Mouse (Mus musculus): ENCODE results near the gene Podxl2.

GRCm38 (mm10) chr6:88855636-88856035 lies 19.2 kb downstream of the Podxl2 start:
- TF ChIP-seq POLR2A (IDR thresholded peaks at IDR 0.05; ENCODE audit: insufficient read depth, low read depth, low read length), result no peak
- TF ChIP-seq CTCF (IDR thresholded peaks at IDR 0.05; ENCODE audit: insufficient read depth, low read depth, low read length), result peak; percentile 23; the same call in 1 of the 2 replicates

All from olfactory bulb, adult 2 months (tissue).